Mouse (Mus musculus) stomach, postnatal 0 days (tissue): ENCODE results near the gene Rpap3. TPM values are rescaled to one million over a fixed set of nuclear protein-coding genes. Genes with fewer than 3 reads are reported as not detected.

Experiments used
- ATAC-seq: fragments of 200-750 bp; cut with Nextera tagmentation; 2 replicates; pipeline ENCODE4 v1.8.0; 2017; ENCODE audit not compliant: low FRiP score, low TSS enrichment
- DNase-seq: peaks from one replicate; pipeline ENCODE4 v3.0.0-alpha.2; 2016; ENCODE audit warnings: low spot score
- H3K27ac ChIP-seq: fragments of 300-500 bp; sonication (generic); replicated peaks from 2 replicates; pipeline ENCODE4 v1.5.1; 2014; ENCODE audit warnings: mild to moderate bottlenecking, control low read depth
- H3K27me3 ChIP-seq: fragments of 300-500 bp; sonication (generic); 2 replicates; pipeline ENCODE4 v1.6.1; 2014; ENCODE audit warnings: low read length; ENCODE audit not compliant: control insufficient read depth, insufficient read depth
- H3K36me3 ChIP-seq: fragments of 300-500 bp; sonication (generic); 2 replicates; pipeline ENCODE4 v1.6.1; 2014; ENCODE audit warnings: low read length, mixed read lengths; ENCODE audit not compliant: control insufficient read depth, insufficient read depth
- H3K4me1 ChIP-seq: fragments of 300-500 bp; sonication (generic); replicated peaks from 2 replicates; pipeline ENCODE4 v1.6.1; 2014; ENCODE audit warnings: antibody characterized with exemption; ENCODE audit not compliant: control insufficient read depth, insufficient read depth
- H3K4me2 ChIP-seq: fragments of 300-500 bp; sonication (generic); replicated peaks from 2 replicates; pipeline ENCODE4 v1.6.1; 2014; ENCODE audit warnings: low read depth, mild to moderate bottlenecking, control low read depth, moderate library complexity
- H3K4me3 ChIP-seq: fragments of 300-500 bp; sonication (generic); 2 replicates; pipeline ENCODE4 v1.5.1; 2014; ENCODE audit warnings: low read depth, low read length, control low read depth
- H3K9ac ChIP-seq: fragments of 300-500 bp; sonication (generic); 2 replicates; pipeline ENCODE4 v1.6.1; 2014; ENCODE audit warnings: mild to moderate bottlenecking, low read length, control low read depth, mixed read lengths
- H3K9me3 ChIP-seq: fragments of 300-500 bp; sonication (generic); 2 replicates; pipeline ENCODE4 v1.6.1; 2016; ENCODE audit warnings: low read length; ENCODE audit not compliant: control insufficient read depth
- CTCF ChIP-seq: IDR thresholded peaks from 2 replicates; pipeline ENCODE4 v1.5.1; 2016; ENCODE audit warnings: antibody characterized with exemption, low read depth, mild to moderate bottlenecking, moderate library complexity
- EP300 ChIP-seq: optimal IDR thresholded peaks from 2 replicates; pipeline ENCODE3; 2016; ENCODE audit warnings: antibody characterized with exemption
- WGBS: fragments of 180-500 bp; shearing (Covaris S2); extraction: QIAGEN DNeasy Blood & Tissue Kit; methylation state at CpG from one replicate; pipeline ENCODE4 v1.1.7; 2014; 5-methylcytosine and 5-hydroxymethylcytosine counted together
- polyA plus RNA-seq: library from polyadenylated mRNA; unstranded; fragments of >200 nt; fragmentation: Nextera tagmentation; extraction: Ambion mirVana; gene quantifications from 2 replicates; pipeline ENCODE4 v1.2.1, GENCODE M21; 2015

Rpap3 gene
- polyA plus RNA-seq, 1 experiment from 2014 or later: 13.3 TPM

DNA sequence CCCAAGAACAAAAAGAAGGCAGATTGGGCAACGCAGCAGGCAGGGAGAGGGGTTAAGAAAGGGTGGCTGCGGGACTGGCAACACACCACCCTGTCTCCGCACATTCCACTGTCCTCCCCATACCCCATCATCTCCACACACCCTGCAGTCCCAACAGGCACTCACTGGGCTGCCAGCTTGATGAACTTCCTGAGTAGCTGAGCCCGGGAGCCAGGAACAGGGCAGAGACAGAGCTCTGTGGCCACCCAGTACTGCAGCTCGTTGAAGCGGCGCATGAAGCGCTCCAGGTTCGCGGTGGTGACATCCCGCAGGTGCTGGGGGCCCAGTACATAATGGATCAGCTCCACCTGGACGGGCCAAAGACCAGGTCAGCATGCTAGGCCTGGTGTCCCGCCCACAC lies 44.2 kb upstream of the Rpap3 start:
- H3K36me3 ChIP-seq: no peaks in the 10 kb centered on the region
- no peaks in the 10 kb centered on the region for H3K4me1 ChIP-seq
- no peak overlapping the region for H3K4me2 ChIP-seq
- no peak overlapping the region for H3K27ac ChIP-seq
- DNase-seq (no peak), ATAC-seq (no peak)
- H3K27me3 ChIP-seq: no peaks in the 10 kb centered on the region
- TF ChIP-seq CTCF (no peak), EP300 (no peak)
- H3K9ac ChIP-seq: no peak overlapping the region
- H3K9me3 ChIP-seq: no peaks in the 10 kb centered on the region
- H3K4me3 ChIP-seq: no peak overlapping the region
- 84% methylated on average over 13 of the region's 13 CpGs for WGBS

DNA sequence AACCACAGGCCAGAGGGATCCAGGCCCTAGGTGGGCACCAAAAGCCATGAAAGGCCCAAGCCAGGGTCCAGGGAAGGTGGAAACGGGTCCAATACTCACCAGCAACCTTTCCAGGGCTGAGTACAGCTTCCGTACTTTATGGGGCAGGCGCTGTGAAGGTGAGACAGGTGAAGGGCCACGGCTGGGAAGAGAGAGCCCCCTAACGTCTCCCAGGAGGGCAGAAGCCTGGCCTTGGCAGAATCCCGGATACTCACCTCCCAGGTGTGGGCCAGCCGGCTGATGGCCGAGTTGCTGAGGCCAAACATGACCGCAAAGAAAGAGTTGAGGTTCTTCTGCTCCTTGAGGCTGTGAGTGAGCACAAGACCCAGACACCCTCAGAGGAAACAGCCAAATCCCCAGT lies 43.8 kb upstream of the Rpap3 start:
- Histone ChIP-seq H3K27me3 (no peaks in the 10 kb centered on the region), H3K9ac (no peak overlapping the region), H3K4me1 (no peaks in the 10 kb centered on the region), H3K36me3 (no peaks in the 10 kb centered on the region), H3K9me3 (no peaks in the 10 kb centered on the region), H3K27ac (no peak overlapping the region), H3K4me3 (no peak overlapping the region), H3K4me2 (no peak overlapping the region)
- DNase-seq: no peak
- no peak for ATAC-seq
- WGBS: 87% methylated on average over 9 of the region's 9 CpGs
- no peak for TF ChIP-seq EP300
- TF ChIP-seq CTCF: no peak

DNA sequence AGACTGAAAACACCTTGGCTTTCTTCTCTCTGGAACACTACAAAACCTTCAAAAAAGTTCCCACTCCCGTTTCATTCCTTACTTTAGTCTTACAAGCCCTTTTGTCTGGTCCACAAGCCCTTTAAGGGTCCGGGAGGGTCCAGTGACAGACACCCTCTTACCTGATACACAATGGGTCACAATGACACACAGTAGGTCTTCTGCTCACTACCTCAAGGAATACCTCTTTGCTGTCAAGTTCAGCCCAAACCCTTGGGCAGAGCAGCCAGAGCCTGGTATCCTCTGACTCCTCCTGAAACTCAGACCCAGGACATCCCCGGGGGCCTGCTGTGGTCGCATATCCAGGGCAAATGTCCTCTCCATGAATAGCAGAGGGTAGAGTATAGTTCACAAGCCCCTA lies 43.3 kb upstream of the Rpap3 start:
- Histone ChIP-seq H3K9ac (no peak overlapping the region), H3K4me1 (no peaks in the 10 kb centered on the region), H3K36me3 (no peaks in the 10 kb centered on the region), H3K27ac (no peak overlapping the region), H3K4me2 (no peak overlapping the region), H3K27me3 (no peaks in the 10 kb centered on the region), H3K9me3 (no peaks in the 10 kb centered on the region), H3K4me3 (no peak overlapping the region)
- ATAC-seq (no peak), DNase-seq (no peak)
- WGBS: 89% methylated on average over 4 of the region's 4 CpGs
- no peak for TF ChIP-seq EP300

DNA sequence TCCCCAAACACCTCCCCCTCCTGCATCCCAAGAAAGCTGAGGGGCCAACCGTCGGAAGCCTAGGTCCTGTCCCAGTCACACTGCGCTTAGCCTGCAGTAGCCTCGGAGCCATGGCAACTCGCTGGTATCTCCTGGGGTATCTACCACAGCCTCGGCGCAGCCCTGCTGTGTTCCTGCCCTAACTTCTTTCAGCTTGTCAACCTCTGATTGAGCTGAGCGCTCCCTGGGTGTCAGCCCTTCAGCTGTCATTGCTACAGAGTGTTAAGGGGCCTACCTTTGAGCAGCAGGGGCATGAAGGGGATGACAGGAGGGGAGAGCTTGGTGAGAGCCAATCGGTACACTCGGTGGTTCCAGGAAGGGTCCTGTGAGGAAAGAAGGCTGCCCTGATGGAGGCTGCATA lies 42.7 kb upstream of the Rpap3 start:
- no peak for ATAC-seq
- Histone ChIP-seq H3K36me3 (no peaks in the 10 kb centered on the region), H3K27ac (no peak overlapping the region), H3K4me2 (no peak overlapping the region), H3K4me3 (no peak overlapping the region), H3K27me3 (no peaks in the 10 kb centered on the region), H3K4me1 (no peaks in the 10 kb centered on the region), H3K9me3 (no peaks in the 10 kb centered on the region), H3K9ac (no peak overlapping the region)
- WGBS: 66% methylated on average over 10 of the region's 10 CpGs
- TF ChIP-seq CTCF (no peak), EP300 (no peak)
- no peak for DNase-seq

DNA sequence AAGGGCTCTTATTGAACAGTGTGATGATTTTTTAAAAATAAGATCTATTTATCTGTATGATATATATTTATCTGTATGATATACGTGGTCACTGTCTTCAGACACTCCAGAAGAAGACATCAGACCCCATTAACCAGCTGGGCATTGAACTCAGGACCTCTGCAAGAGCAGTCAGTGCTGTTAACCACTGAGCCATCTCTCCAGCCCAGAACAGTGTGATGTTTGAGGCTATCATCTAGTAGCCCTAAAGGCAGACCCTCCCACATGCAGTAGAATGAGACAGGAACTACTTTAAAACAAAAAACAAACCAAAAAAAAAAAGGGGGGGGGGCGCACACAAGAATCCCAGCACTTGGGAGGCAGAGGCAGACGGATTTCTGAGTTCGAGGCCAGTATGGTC lies 41.9 kb upstream of the Rpap3 start:
- H3K4me3 ChIP-seq: no peak overlapping the region
- ATAC-seq (no peak), DNase-seq (no peak)
- no peaks in the 10 kb centered on the region for H3K27me3 ChIP-seq
- no peak overlapping the region for H3K9ac ChIP-seq
- H3K4me1 ChIP-seq: no peaks in the 10 kb centered on the region
- no peaks in the 10 kb centered on the region for H3K9me3 ChIP-seq
- H3K27ac ChIP-seq: no peak overlapping the region
- no peaks in the 10 kb centered on the region for H3K36me3 ChIP-seq
- H3K4me2 ChIP-seq: no peak overlapping the region
- no peak for TF ChIP-seq EP300
- no peak for TF ChIP-seq CTCF
- 89% methylated on average over 4 of the region's 4 CpGs for WGBS

DNA sequence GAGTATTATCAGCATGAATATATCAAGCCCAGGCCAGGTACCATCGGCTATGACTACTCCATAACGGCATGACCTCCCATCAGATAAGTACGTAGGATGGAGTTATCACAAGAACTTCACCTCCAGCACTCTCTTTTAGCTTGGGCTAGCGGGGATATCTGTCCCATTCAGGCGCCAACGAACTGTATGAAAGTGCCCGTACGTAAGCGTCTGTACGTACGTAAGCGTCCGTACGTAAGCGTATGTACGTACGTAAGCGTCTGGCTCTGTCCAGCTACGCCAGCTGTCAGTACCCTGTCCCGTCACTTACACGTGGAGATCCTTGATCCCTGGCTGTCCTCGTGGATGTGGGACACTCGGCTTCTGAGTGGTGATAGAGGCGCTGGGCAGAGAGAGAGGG lies 41.1 kb upstream of the Rpap3 start:
- H3K36me3 ChIP-seq: no peaks in the 10 kb centered on the region
- H3K27me3 ChIP-seq: no peaks in the 10 kb centered on the region
- H3K9me3 ChIP-seq: no peaks in the 10 kb centered on the region
- DNase-seq (no peak), ATAC-seq (no peak)
- H3K4me2 ChIP-seq: no peak overlapping the region
- H3K9ac ChIP-seq: no peak overlapping the region
- 89% methylated on average over 24 of the region's 24 CpGs for WGBS
- no peak overlapping the region for H3K4me3 ChIP-seq
- no peak for TF ChIP-seq CTCF
- TF ChIP-seq EP300: no peak
- H3K27ac ChIP-seq: no peak overlapping the region
- H3K4me1 ChIP-seq: no peaks in the 10 kb centered on the region
